Mouse (Mus musculus) testis, adult 2 months (tissue): ENCODE results near the gene Raly.
A peak's percentile ranks its signal among the peaks of the same experiment; 100 is the strongest.

ENCODE experiments used
- CTCF ChIP-seq: fragments of 200-500 bp; IDR thresholded peaks from 2 replicates; pipeline ENCODE4 v1.5.1; 2012; ENCODE audit warnings: low read depth, mild to moderate bottlenecking, inconsistent platforms, low read length, moderate library complexity; ENCODE audit not compliant: control insufficient read depth, insufficient read depth, insufficient replicate concordance
- POLR2A ChIP-seq: fragments of 200-500 bp; IDR thresholded peaks from 2 replicates; pipeline ENCODE4 v1.6.1; 2012; ENCODE audit warnings: low read depth, mild to moderate bottlenecking, inconsistent platforms, low read length, moderate library complexity; ENCODE audit not compliant: control insufficient read depth

GRCm38 (mm10) chr2:154817788-154818187 is 26.9 kb downstream of the Raly start:
- TF ChIP-seq CTCF (peak; percentile 16; the same call in 1 of the 2 replicates), POLR2A (no peak)
